Mouse (Mus musculus) embryo, embryonic 9.5 days (tissue): ENCODE data around the gene Pla2g6.

Experiments
- DNase-seq: peaks from one replicate; pipeline ENCODE4 v3.0.0-alpha.2; 2017; ENCODE audit errors: extremely low spot score

Gene Pla2g6

DNA sequence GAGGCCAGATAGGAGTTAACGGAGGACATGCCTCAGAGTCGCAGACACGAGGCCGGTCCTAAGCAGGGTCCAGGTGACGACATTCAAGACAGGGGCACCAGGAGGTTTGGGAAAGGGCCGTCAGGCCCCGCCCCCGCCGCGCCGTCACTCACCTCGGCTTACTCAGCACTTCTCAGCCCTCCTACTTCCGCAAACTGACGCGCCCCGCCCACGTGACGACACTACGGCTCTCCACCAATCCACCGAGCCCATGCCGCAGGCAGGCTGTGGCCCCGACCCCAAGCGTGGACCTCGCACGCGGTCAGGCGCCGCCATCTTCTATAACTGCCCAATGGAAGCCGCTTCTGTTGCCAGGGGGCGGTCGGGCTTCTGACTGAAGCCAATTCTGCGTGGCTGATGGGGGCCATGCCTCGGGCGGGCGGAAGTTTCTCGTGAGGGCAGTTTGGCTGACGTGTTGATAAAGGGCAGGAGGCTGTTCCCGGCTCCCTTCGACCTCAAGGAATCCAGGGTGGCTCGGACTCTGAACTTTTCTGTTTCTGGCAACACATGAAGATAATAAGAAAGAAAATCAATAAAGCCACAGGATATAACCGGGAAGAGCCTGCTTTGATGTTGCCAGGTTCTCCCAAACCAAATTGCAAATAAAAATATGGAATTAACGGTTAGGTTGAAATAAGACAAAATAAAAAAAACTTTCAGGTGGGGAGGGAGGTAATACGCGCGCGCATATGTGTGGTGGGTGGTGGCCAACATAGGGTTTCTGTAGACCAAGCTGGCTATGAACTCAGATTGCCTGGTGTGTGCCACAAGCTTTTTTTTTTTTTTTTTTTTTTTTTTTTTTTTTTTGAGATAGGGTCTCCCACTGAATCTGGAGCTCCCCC lies at the start of gene Pla2g6:
Gene Pla2g6 (minus strand): TSS at position 333 of the 881 bp plus-strand sequence.
- peak; percentile 99 for DNase-seq

DNA sequence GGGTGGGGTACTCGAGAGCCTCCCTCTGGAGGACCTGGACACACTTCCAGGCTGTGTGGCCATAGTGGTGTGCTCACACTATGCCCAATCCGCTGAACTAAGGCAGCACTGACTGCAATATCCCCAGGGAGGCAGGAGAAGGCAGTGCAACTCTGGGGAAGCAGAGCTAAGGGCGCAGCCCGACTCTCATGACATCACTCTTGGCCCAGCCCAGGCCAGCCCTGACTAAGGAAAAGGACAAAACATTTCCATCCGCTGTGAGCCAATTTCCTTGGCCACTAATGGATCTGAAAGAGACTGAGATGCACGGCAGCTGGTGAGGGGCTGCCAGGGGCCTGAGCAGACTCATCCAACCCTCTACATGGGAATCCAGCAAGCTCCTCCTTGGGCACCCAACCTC lies 49.5 kb upstream of the Pla2g6 start:
- no peak for DNase-seq

DNA sequence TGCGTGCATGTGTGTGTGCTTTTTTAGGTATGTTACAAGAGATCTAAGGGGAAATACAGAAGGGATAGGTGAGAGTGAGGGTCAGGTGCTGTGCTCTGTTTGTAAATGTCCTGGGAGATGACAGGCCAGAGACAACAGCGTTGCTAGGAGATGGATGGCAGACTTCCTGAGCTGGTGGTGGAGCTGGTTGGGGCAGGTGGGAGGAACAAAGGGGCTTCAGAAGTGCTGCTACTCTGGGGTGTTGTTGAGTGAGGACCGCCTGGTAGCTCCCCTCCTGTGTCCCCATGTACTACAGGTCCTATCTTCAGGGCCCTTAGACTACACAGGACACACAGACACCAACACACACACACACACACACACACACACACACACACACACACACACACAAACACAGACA lies 46.6 kb upstream of the Pla2g6 start:
- DNase-seq = no peak

DNA sequence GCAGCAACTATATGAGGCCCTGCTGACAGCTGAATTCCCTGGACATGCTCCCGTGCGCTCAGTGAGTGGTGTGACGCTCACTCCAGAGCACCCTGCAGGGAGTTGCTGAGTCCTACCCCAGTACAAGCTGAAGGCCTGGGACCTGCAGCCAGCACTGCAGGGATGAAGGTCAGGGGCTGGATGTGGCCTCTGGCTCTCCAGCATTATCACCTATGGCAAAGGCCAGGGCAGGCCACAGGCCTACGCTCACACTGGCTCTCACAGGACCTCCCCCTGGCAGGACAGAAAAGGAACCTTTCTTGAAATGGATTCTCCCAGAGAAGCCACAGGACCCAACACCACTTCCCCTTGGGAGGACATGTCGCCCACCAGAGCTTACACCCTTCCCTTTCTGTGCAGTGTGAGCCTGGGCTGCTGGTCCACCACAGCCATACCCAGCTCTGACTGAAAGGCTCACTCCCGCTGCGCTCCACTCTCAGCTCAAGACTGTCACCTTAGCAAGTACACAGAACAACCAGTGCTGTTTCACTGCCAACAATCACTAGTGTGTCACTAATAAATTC lies 42.2 kb upstream of the Pla2g6 start:
- no peak for DNase-seq

DNA sequence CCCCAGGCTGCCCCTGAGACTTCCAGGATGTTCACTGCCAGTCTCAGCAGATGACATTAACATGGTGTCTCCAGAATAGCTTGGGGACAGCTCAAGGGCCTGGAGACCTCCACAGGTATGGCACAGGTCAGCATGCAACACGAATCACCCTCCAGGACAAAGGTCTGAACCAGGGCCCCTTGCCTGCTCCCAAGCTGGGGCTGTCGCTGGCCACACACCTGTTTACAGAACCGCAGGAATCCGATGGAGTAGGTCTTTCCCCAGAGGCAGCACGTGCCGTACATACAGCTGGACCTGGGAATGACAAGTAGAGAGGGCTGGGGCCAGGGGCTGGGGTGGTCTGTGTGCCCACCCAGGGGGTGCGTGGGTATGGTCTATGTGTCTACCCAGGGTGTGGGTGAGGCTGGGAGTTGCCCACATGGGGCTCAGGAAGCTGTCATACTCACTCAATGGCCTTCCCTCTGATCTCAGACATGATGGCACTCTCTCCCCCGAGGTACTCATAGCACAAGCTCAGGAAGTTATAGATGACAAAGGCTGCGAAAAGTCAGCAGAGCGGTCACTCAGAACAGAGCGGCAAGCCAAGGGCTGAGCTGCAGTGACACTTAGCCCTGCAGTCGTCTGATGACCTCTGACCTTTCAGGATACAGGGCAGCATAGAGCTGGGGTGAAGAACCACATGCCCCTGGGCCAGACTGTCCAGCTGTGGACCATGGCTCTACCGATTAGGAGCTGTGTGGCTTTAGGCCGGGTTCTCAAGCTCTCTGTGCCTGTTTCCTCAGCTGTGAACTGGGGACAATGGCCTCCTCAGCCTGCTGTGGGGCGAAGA lies 41.5 kb upstream of the Pla2g6 start:
- DNase-seq = no peak

DNA sequence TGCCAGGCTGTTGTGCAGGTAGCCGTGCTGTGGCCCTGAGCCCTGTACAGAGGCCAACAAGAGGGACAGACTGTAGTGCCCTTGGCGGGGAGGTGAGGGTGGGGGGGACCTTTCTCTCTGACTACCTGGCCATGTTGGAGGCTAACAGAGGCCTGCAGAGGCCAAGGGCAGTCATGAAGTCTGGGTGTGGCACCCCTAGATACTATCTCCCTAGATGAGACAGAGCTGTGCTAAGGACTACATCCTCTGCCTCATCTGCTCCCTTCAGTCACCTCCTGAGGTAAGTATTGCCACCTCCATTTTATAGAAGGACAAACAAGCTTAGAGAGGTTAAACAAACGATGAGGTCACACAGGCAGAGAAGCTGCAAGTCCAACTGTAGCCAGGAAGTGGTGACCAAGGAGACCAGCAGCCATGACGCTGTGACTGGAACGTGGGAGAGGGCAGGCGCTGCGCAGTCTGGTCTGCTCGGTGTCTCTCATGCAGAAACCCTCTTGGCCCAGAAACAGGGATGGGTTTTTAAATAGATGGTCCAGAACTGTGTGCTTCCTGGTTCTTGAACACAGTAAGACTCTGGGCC lies 40.8 kb upstream of the Pla2g6 start:
- no peak for DNase-seq

DNA sequence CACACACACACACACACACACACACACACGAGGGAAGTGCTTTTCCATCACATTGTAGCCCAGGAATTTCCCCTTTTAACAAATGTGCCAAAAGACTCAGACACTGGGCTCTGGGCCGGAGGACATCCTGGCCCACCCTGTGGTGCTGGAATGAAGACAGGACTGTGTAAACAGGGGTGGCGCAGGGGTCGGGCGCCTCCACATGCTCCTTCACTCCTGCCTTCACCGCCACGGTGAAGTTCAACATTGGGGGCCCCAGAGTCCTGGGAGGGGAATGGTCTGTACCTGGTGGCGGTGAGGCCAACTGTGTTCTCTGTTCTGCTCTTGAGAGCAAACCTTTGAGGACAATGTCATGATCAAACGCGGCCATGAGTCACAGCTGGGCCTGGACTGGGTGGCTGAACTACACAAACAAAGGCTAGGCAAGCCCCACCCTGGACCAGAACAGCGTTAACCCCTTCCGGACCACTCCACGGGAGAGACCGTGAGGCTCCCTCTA lies 40.2 kb upstream of the Pla2g6 start:
- DNase-seq = no peak

DNA sequence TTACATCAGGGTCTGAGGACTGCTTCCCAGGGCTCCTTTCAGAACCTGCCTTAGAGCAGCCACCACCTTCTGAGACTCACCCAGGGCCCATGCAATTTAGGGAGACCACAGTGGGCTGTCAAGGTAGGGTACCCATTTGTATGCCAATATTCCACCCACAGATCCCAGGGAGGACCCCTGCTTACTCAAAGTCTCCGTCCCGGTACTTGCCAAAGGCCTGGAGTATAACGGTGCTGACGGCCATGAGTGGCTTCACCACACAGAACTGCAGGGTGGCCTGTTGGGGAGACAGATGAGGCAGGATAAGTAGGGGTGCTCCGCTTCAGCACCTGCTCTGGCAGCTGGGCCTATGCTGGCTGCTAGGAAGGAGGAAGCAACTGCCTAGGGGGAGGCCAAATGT lies 38.2 kb upstream of the Pla2g6 start:
- DNase-seq = no peak

DNA sequence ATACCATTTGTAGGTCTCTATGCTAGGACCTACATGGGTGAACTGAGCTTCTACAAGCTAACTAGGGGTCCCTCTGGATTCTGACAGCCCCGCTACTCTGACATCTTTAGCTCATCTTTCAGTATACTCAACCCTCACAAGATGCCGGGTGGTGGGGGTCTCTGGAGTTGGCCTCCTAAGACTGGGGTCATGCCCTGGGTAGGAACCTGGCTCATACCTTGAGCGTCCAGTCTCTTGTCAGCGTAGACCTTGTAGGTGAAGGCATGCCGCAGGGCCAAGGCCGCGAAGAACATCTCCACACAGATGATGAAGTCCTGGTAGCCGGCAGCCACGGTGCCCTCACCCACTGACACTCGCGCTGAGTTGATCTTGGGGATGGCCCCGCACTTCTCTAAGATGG lies 36.9 kb upstream of the Pla2g6 start:
- no peak for DNase-seq

DNA sequence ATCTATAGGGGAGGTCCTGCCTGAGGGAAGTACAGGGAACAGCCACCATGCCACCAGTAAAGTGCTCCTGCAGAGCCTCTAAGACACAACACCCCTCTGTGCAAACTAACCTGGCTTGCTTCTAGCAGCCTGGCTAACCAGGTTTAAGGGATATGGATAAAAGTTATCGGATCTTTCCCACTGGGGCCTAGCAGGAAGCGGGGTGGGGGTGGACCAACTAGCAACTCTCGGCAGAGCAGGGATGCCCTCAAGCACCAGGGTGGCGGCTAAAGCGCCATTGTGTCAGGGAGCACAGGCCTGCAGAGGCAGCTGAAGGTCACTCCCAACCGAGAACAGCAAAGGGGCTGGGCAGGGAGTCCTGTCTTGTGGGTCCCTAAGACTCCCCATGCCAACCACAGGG lies 35.9 kb upstream of the Pla2g6 start:
- no peak for DNase-seq

DNA sequence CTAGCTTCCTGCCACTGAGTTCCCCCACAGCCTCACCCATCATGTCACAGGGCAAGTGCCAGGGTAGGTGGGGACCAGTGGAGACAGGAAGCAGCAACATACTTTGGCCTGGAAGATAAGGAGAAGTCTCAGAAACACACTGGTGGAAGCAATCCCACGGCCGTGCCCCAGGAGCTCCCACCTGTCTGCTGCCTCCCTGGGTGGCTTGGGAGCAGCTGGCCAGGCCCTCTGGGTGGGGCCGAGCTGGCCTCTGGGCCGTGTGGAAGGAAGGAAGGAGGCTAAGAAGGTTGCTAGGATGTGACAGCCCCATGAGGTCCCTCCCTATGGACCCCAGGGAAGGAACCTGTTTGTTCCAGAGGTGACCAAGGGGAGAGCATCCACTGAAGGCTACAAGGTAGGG lies 32.8 kb upstream of the Pla2g6 start:
- DNase-seq = no peak

DNA sequence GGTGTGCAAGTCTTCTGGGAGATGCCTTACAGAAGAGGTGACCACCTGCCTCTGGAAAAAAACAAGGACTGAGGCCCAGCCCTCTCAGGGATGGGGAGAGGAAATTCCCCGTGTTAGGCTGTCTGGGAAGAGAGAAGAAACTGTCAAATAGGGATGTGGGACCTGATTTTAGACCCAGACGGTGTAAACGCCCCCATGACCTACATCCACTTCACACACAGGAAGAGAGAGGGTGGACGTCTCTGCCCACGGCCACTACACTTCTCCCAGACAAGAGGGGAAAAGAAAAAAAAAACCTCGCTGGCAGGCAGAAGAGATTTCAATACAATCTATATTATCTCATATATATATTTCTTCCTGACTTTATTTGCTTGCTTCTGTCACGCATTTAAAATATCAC lies 32.2 kb upstream of the Pla2g6 start:
- DNase-seq = no peak

DNA sequence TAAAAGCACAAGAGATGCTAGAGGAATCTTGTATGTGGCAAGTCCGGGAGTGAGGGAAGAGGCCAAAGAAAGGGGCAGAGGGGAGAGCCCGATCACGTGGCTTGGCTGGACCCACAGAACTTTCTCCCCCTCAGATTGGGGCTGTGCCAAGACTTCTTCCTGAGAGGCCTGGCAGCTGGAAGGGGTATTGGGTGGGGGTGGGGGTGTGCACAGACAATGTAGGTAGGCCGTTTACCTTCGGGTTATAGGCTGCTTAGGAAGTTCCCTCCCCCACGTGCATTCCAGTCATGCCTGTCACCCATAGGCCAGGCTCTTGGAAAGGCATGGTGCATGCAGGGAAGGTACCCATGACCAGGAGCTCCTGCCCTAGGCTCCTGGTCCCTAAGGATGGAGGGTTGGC lies 31.8 kb upstream of the Pla2g6 start:
- no peak for DNase-seq

DNA sequence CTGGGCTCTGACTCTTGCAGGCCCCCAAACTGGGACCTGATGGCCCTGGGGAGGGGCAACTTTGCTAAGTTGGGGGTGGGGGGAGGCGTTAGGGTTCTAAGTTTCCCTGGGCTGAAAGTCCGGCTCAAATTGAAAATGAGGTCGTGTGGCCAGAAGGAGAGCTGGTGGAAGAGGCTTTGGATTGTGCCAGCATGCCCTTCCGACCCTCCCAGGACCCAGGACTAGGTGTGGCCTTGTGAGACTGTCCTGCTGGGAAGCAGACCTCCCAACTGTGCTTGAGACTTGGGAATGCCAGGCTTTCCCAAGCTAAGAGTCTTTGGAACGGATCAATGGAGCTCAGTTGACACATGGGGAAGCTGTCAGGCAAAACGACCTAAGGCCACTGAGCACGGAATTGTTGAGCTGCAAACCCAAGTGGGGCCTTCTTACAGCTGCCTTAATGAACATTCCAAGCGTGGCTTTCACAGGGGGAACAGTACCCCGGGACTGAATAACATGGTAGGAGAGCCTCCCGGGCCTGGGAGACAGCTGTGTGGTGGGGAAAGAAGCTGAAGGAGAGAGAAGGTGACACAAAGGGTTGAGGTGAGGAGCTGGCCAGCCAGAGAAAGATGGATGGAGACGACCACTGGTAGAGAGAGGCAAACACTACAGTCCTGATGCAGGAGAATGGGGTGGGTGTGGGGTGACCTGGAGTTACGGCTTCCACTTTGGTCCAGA lies 29.9 kb upstream of the Pla2g6 start:
- no peak for DNase-seq

DNA sequence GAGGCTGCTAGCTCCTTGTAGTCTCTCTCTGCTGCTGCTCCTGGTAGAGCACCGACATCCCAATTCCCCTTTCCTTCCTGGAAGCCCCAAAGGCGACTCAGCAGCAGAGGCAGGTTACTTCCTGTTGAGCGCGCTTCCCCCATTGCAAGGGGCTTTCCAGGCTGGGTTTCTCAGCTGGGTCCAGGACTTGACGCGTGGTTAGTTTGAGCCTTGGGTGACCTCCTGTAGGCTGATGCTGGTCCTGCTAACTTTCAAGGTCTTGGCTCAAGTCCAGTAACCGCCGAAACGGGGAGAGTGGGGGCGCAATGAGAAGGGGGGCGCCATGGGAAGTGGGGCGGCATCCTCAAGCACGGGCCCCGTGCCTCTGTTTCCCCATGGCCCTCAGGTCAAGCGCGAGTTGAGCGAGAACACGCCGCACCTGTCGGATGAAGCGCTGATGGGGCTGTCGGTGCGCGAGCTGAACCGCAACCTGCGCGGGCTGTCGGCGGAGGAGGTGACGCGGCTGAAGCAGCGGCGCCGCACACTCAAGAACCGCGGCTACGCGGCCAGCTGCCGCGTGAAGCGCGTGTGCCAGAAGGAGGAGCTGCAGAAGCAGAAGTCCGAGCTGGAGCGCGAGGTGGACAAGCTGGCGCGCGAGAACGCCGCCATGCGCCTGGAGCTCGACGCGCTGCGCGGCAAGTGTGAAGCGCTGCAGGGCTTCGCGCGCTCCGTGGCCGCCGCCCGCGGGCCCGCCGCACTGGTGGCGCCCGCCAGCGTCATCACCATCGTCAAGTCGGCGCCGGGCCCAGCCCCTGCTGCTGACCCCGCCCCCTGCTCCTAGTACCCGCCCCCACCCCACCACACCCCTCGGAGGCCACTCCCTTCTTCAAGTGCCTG lies 29.1 kb upstream of the Pla2g6 start:
- peak; percentile 88 for DNase-seq

DNA sequence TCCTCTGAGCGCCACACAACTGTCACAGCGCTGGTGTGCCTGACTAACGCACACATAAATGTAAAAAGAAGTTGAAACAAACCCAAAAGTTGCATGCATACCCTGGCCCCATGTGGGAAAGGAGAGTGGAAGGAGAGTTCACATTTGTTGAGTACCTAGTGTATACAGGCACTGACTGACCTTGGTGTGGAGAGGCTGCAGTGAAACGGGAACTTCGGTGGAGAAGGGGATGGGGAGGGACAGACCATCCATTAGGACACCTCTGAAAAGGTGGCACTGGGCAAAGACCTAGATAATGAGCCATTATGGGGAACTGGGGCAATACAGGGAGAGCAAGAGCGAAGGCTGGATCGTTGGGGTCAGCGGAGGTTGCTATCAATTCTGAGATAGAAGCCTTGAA lies 28.3 kb upstream of the Pla2g6 start:
- no peak for DNase-seq

DNA sequence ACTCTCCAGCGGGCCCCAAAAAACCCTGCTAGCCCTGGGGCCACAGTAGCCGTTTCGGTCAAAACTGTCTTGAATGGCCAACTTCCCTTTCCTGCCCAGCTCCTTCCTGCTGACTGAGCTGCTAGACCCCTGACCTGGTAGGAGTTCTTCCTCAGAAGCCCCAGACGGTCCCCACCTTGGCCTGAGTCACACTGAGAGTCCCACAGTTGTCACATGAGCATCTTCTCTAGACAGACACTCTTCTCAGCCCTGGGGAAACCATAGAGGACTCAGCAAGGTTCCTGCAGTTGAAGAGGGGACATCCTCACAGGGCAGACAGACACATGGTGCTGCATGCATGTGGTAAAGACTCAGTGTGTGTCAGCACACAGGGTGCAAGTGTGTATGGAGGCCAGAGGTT lies 26.4 kb upstream of the Pla2g6 start:
- no peak for DNase-seq

DNA sequence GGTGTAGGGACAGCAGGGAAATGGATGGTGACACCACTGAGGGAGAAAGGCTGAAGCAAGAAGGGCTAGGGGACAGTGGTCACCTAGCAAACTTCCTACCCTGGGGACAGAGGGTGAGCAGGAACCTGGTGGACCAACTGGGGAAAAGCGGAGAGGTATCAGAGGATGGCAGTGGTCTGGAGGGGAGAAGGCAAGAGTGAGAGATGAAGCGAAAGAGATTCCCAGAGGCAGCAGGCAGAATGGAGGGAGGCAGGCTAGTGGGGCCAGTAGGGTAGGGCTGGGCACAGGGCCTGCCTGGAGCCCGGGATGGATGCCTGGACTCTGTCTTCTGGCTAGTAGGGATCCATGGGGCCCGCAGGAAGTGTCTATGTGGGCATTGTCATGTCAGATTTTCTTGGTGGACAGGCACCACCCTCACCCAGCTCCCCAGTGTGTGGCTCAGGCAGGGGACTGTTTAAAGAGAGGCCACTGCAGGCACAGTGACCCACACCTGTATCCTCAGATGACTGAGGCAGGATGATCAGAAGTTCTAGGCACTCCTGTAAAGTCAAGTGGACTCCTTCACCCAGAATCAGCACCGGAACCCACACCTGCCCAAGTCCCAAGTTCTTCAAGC lies 25.6 kb upstream of the Pla2g6 start:
- no peak for DNase-seq

DNA sequence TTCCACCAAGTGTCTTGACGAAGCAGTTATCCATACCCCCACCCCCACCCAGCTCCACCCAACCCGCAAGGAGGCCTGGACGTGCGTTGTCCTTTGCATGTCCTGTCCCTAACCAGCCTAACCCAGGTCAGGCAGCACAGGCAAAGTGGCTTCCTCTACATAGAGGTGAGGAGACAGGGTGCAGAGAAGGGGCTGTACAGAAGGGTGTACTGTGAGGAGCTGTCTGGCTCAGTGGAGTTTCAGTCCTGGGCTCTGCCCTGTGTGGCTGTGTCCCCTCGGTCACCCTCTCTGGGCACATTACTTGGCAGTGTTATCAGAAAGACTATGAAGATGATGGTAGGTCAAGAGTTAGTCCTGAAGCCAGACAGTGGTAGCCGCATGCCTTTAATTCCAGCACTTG lies 24.3 kb upstream of the Pla2g6 start:
- DNase-seq = no peak

DNA sequence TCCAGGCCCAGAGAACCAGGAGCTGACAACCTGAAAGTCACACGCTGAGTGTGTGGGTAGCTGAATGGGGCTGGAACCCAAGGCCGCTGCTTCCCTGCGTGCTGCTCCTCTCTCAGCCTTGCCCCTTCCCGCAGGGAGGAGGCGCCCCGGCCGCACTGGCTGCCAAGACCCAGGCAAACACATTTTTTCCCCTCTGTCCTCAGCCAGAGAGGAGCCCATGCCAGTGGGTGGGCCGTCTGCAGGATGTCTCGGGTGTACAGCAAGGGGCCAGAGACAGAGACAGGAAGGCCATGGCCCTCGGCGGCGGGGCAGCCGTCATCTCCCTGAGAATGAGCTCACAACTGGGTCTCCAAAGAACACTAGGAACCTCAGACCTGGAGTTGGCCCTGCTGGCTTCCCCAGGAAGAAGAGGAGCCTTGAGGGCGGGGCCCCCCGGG lies 23.2 kb upstream of the Pla2g6 start:
- DNase-seq = no peak
